31 mouse cellular contexts compared by ENCODE assay signal in genomic region chr11:30793753-30794152, GRCm38 (mm10).
"Had no signal": no experiment of that assay in that cellular context is flagged by ENCODE, and none has a peak within 500 bp of the region (broad histone marks: within the 10 kb centered on the region; RNA-seq: fewer than 3 reads in every experiment).

No protein-coding gene starts in this region.

- ATAC-seq: liver, embryonic 12.5 days; liver, postnatal 0 days; lung, postnatal 0 days; midbrain, embryonic 15.5 days; midbrain, embryonic 16.5 days had no signal

- H3K27me3 ChIP-seq: limb, embryonic 12.5 days; limb, embryonic 13.5 days; limb, embryonic 15.5 days; liver, embryonic 12.5 days; liver, embryonic 13.5 days; liver, embryonic 15.5 days; lung, embryonic 15.5 days; megakaryocyte, embryonic 14.5 days; midbrain, embryonic 12.5 days; midbrain, embryonic 15.5 days; neural tube, embryonic 12.5 days; neural tube, embryonic 13.5 days had no signal

- DNase-seq: left cerebral cortex, postnatal 4 days; liver; liver, embryonic 13.5 days; liver, postnatal 0 days; lung, adult 18-20 months; lung, adult 2 months; lung, embryonic 14.5 days; lung, postnatal 10 days; lung, postnatal 14 days; lung, postnatal 36 days; lung, postnatal 4 days; midbrain, embryonic 14.5 days had no signal

- H3K4me2 ChIP-seq: limb, embryonic 12.5 days; limb, embryonic 13.5 days; limb, embryonic 15.5 days; liver, embryonic 12.5 days; liver, embryonic 13.5 days; liver, embryonic 15.5 days; lung, embryonic 14.5 days; lung, embryonic 15.5 days; midbrain, embryonic 12.5 days; midbrain, embryonic 15.5 days; neural tube, embryonic 12.5 days; neural tube, embryonic 13.5 days had no signal

- H3K9ac ChIP-seq: limb, embryonic 12.5 days; limb, embryonic 13.5 days; limb, embryonic 15.5 days; liver, embryonic 12.5 days; liver, embryonic 13.5 days; liver, embryonic 14.5 days; liver, embryonic 15.5 days; liver, postnatal 0 days; lung, embryonic 14.5 days; lung, embryonic 15.5 days; midbrain, embryonic 12.5 days; midbrain, embryonic 15.5 days; neural tube, embryonic 12.5 days; neural tube, embryonic 13.5 days had no signal

- H3K4me1 ChIP-seq: limb, embryonic 10.5 days; limb, embryonic 12.5 days; limb, embryonic 13.5 days; limb, embryonic 15.5 days; liver, embryonic 15.5 days; lung, embryonic 15.5 days; midbrain, embryonic 10.5 days; midbrain, embryonic 12.5 days; midbrain, embryonic 15.5 days; neural tube, embryonic 12.5 days; neural tube, embryonic 13.5 days had no signal

- H3K4me3 ChIP-seq: left cerebral cortex, adult 2 months; limb, embryonic 10.5 days; limb, embryonic 12.5 days; limb, embryonic 13.5 days; limb, embryonic 15.5 days; liver, embryonic 12.5 days; liver, embryonic 13.5 days; liver, embryonic 15.5 days; lung, embryonic 15.5 days; megakaryocyte, embryonic 14.5 days; midbrain, embryonic 10.5 days; midbrain, embryonic 12.5 days; midbrain, embryonic 15.5 days; myocyte; neural tube, embryonic 12.5 days; neural tube, embryonic 13.5 days had no signal

- H3K27ac ChIP-seq: left cerebral cortex, adult 2 months; limb, embryonic 10.5 days; limb, embryonic 12.5 days; limb, embryonic 13.5 days; limb, embryonic 15.5 days; liver, embryonic 12.5 days; liver, embryonic 13.5 days; liver, embryonic 14.5 days; liver, embryonic 15.5 days; lung, embryonic 15.5 days; macrophage; midbrain, embryonic 10.5 days; midbrain, embryonic 12.5 days; midbrain, embryonic 15.5 days; neural tube, embryonic 12.5 days; neural tube, embryonic 13.5 days had no signal

- H3K9me3 ChIP-seq: limb, embryonic 10.5 days; limb, embryonic 12.5 days; limb, embryonic 13.5 days; limb, embryonic 15.5 days; liver, embryonic 12.5 days; liver, embryonic 13.5 days; liver, embryonic 15.5 days; lung, embryonic 15.5 days; megakaryocyte, embryonic 14.5 days; midbrain, embryonic 10.5 days; midbrain, embryonic 12.5 days; midbrain, embryonic 15.5 days; neural tube, embryonic 12.5 days; neural tube, embryonic 13.5 days had no signal
